Mouse (Mus musculus): ENCODE results near the gene Erc1.

Gene Erc1

GRCm38 (mm10) chr6:119796911-119797486 lies 51.0 kb downstream of the Erc1 start:
- no peak for DNase-seq

GRCm38 (mm10) chr6:119796291-119796690 lies 51.7 kb downstream of the Erc1 start:
- DNase-seq = no peak

GRCm38 (mm10) chr6:119792562-119792961 lies 55.4 kb downstream of the Erc1 start:
- DNase-seq = peak; percentile 71 to 72

- no peak for DNase-seq
These were observed 65.6 kb downstream of the Erc1 start for GRCm38 (mm10) chr6:119782416-119782815.

GRCm38 (mm10) chr6:119781109-119781508 lies 66.9 kb downstream of the Erc1 start:
- DNase-seq = no peak

GRCm38 (mm10) chr6:119768778-119769177 lies 79.2 kb downstream of the Erc1 start:
- DNase-seq = no peak

- DNase-seq = no peak
These were observed 83.6 kb downstream of the Erc1 start for GRCm38 (mm10) chr6:119764355-119764754.

GRCm38 (mm10) chr6:119759866-119760265 lies 88.1 kb downstream of the Erc1 start:
- no peak for DNase-seq

- DNase-seq = no peak
These were observed 89.5 kb downstream of the Erc1 start for GRCm38 (mm10) chr6:119758490-119758889.

- DNase-seq = no peak
These were observed 90.2 kb downstream of the Erc1 start for GRCm38 (mm10) chr6:119757796-119758195.

GRCm38 (mm10) chr6:119755866-119756265 lies 92.1 kb downstream of the Erc1 start:
- DNase-seq = no peak

- DNase-seq = peak in 1 of 2 experiments; percentile 8
These were observed 98.8 kb downstream of the Erc1 start for GRCm38 (mm10) chr6:119749093-119749635.

GRCm38 (mm10) chr6:119741861-119742260 lies 106.1 kb downstream of the Erc1 start:
- no peak for DNase-seq

- DNase-seq = no peak
These were observed 107.4 kb downstream of the Erc1 start for GRCm38 (mm10) chr6:119740541-119740940.

- DNase-seq = peak; percentile 4 to 12
These were observed 109.2 kb downstream of the Erc1 start for GRCm38 (mm10) chr6:119738638-119739375.

- no peak for DNase-seq
These were observed 110.3 kb downstream of the Erc1 start for GRCm38 (mm10) chr6:119737716-119738115.

GRCm38 (mm10) chr6:119735937-119736336 lies 112.0 kb downstream of the Erc1 start:
- DNase-seq = no peak

- DNase-seq = no peak
These were observed 116.8 kb downstream of the Erc1 start for GRCm38 (mm10) chr6:119731155-119731554.

GRCm38 (mm10) chr6:119715234-119715633 lies 132.7 kb downstream of the Erc1 start:
- no peak for DNase-seq

GRCm38 (mm10) chr6:119713961-119714360 lies 134.0 kb downstream of the Erc1 start:
- no peak for DNase-seq

- DNase-seq = no peak
These were observed 135.5 kb downstream of the Erc1 start for GRCm38 (mm10) chr6:119712486-119712885.

GRCm38 (mm10) chr6:119711649-119712305 lies 136.2 kb downstream of the Erc1 start:
- DNase-seq = no peak

- DNase-seq = peak; percentile 19 to 31
These were observed 138.4 kb downstream of the Erc1 start for GRCm38 (mm10) chr6:119709552-119709951.

- DNase-seq = no peak
These were observed 140.1 kb downstream of the Erc1 start for GRCm38 (mm10) chr6:119707911-119708310.
